Mouse (Mus musculus): ENCODE measurements around the gene Bin2.

GRCm38 (mm10) chr15:100635851-100636645 lies 33.3 kb downstream of the Bin2 start:
- TF ChIP-seq CTCF (conservative IDR thresholded peaks at IDR 0.05; ENCODE audit: low read length) (no peak), POU5F1 (IDR thresholded peaks at IDR 0.05; ENCODE audit: borderline replicate concordance, low read length) (no peak)

Data from E14TG2a.4 (cell line).